Mouse (Mus musculus) thymus, postnatal 14 days (tissue): ENCODE measurements around the gene Pdss2.

Experiments
- DNase-seq: peaks from one replicate; pipeline ENCODE4 v3.0.0; 2021

Pdss2 gene

GRCm38 (mm10) chr10:43440981-43441740, 219.9 kb downstream of the Pdss2 start:
- DNase-seq: no peak

- no peak for DNase-seq
Observed at GRCm38 (mm10) chr10:43448656-43449055, 227.4 kb downstream of the Pdss2 start.

- DNase-seq: peak; percentile 73
Observed at GRCm38 (mm10) chr10:43451848-43452662, 230.8 kb downstream of the Pdss2 start.

- no peak for DNase-seq
Observed at GRCm38 (mm10) chr10:43452663-43452996, 231.3 kb downstream of the Pdss2 start.

- no peak for DNase-seq
Observed at GRCm38 (mm10) chr10:43454219-43454618, 232.9 kb downstream of the Pdss2 start.

GRCm38 (mm10) chr10:43454671-43455070, 233.4 kb downstream of the Pdss2 start:
- DNase-seq: no peak

GRCm38 (mm10) chr10:43462821-43463220, 241.5 kb downstream of the Pdss2 start:
- DNase-seq: no peak

GRCm38 (mm10) chr10:43463227-43463626, 241.9 kb downstream of the Pdss2 start:
- no peak for DNase-seq

GRCm38 (mm10) chr10:43466223-43466622, 244.9 kb downstream of the Pdss2 start:
- no peak for DNase-seq

- peak; percentile 18 for DNase-seq
Observed at GRCm38 (mm10) chr10:43467659-43468058, 246.4 kb downstream of the Pdss2 start.

- DNase-seq: no peak
Observed at GRCm38 (mm10) chr10:43468293-43468692, 247.0 kb downstream of the Pdss2 start.

GRCm38 (mm10) chr10:43475376-43475775, 254.1 kb downstream of the Pdss2 start:
- peak; percentile 43 for DNase-seq

GRCm38 (mm10) chr10:43477459-43477858, 256.2 kb downstream of the Pdss2 start:
- no peak for DNase-seq

GRCm38 (mm10) chr10:43477865-43478681, 256.8 kb downstream of the Pdss2 start:
- peak; percentile 44 for DNase-seq

- peak; percentile 78 for DNase-seq
Observed at GRCm38 (mm10) chr10:43478751-43479435, 257.6 kb downstream of the Pdss2 start, which contains the start of gene Bend3. TSS of gene Bend3 (plus strand) at chr10:43478831.

- peak; percentile 91 for DNase-seq
Observed at GRCm38 (mm10) chr10:43479436-43480157, 258.3 kb downstream of the Pdss2 start.

- no peak for DNase-seq
Observed at GRCm38 (mm10) chr10:43480227-43480849, 259.1 kb downstream of the Pdss2 start.

- no peak for DNase-seq
Observed at GRCm38 (mm10) chr10:43481179-43481578, 259.9 kb downstream of the Pdss2 start.

- DNase-seq: no peak
Observed at GRCm38 (mm10) chr10:43482021-43482420, 260.7 kb downstream of the Pdss2 start.

GRCm38 (mm10) chr10:43483426-43483995, 262.2 kb downstream of the Pdss2 start:
- DNase-seq: no peak

GRCm38 (mm10) chr10:43485751-43486268, 264.5 kb downstream of the Pdss2 start:
- DNase-seq: no peak
